Mouse (Mus musculus) heart, embryonic 12.5 days (tissue): ENCODE measurements around the gene Sap30bp. TPM values are rescaled to one million over a fixed set of nuclear protein-coding genes. Genes with fewer than 3 reads are reported as not detected.
A peak's percentile ranks its signal among the peaks of the same experiment; 100 is the strongest.

ENCODE experiments used
- ATAC-seq: fragments of 200-750 bp; cut with Nextera tagmentation; 2 replicates; pipeline ENCODE4 v1.8.0; 2017; ENCODE audit warnings: moderate TSS enrichment, moderate library complexity; ENCODE audit not compliant: insufficient number of reproducible peaks, low FRiP score
- H3K27ac ChIP-seq: fragments of 300-500 bp; sonication (generic); 2 replicates; pipeline ENCODE4 v1.5.1; 2016; ENCODE audit warnings: mild to moderate bottlenecking, moderate library complexity; ENCODE audit not compliant: poor library complexity, severe bottlenecking
- H3K27me3 ChIP-seq: fragments of 300-500 bp; sonication (generic); replicated peaks from 2 replicates; pipeline ENCODE4 v1.6.1; 2016; ENCODE audit warnings: mild to moderate bottlenecking, moderate library complexity
- H3K36me3 ChIP-seq: fragments of 300-500 bp; sonication (generic); 2 replicates; pipeline ENCODE4 v1.6.1; 2016; ENCODE audit warnings: mild to moderate bottlenecking, moderate library complexity
- H3K4me1 ChIP-seq: fragments of 300-500 bp; sonication (generic); replicated peaks from 2 replicates; pipeline ENCODE4 v1.6.1; 2016; ENCODE audit warnings: mild to moderate bottlenecking
- H3K4me2 ChIP-seq: fragments of 300-500 bp; sonication (generic); 2 replicates; pipeline ENCODE4 v1.6.1; 2016; ENCODE audit warnings: mild to moderate bottlenecking, moderate library complexity
- H3K4me3 ChIP-seq: fragments of 300-500 bp; sonication (generic); 2 replicates; pipeline ENCODE4 v1.5.1; 2016; ENCODE audit warnings: mild to moderate bottlenecking
- H3K9ac ChIP-seq: fragments of 300-500 bp; sonication (generic); 2 replicates; pipeline ENCODE4 v1.6.1; 2016; ENCODE audit warnings: mild to moderate bottlenecking, moderate library complexity
- H3K9me3 ChIP-seq: fragments of 300-500 bp; sonication (generic); replicated peaks from 2 replicates; pipeline ENCODE4 v1.6.1; 2016; ENCODE audit warnings: mild to moderate bottlenecking, moderate library complexity
- WGBS: fragments of 180-500 bp; shearing (Covaris S2); methylation state at CpG from one replicate; pipeline ENCODE4 v1.1.7; 2016; 5-methylcytosine and 5-hydroxymethylcytosine counted together
- polyA plus RNA-seq: library from polyadenylated mRNA; unstranded; fragments of >200 nt; fragmentation: Nextera tagmentation; extraction: Ambion mirVana; gene quantifications from 2 replicates; pipeline ENCODE4 v1.2.1, GENCODE M21; 2016

Gene Sap30bp
- polyA plus RNA-seq, 1 experiment from 2014 or later: 29.4 TPM

GRCm38 (mm10) chr11:115933747-115934110 lies 647 bp downstream of the Sap30bp start:
- under 1% methylated on average over 16 of the region's 16 CpGs for WGBS
- peak overlapping the region; percentile 92 for H3K4me3 ChIP-seq

GRCm38 (mm10) chr11:115939690-115940329 lies 6.7 kb downstream of the Sap30bp start:
- Histone ChIP-seq H3K4me3 (no peak overlapping the region), H3K36me3 (peaks cover 82% of the 10 kb centered on the region), H3K9me3 (no peaks in the 10 kb centered on the region), H3K27me3 (no peaks in the 10 kb centered on the region), H3K4me1 (peaks cover under 1% of the 10 kb centered on the region), H3K4me2 (no peak overlapping the region), H3K27ac (no peak overlapping the region), H3K9ac (no peak overlapping the region)
- no peak for ATAC-seq
- WGBS: 34% methylated on average over 6 of the region's 6 CpGs

More at GRCm38 (mm10) chr11:115933747-115934110, 647 bp downstream of the Sap30bp start:
- Histone ChIP-seq H3K4me2 (peak overlapping the region; percentile 94), H3K36me3 (peaks cover 41% of the 10 kb centered on the region), H3K9me3 (no peaks in the 10 kb centered on the region), H3K9ac (peak overlapping the region; percentile 80), H3K4me1 (peaks cover 19% of the 10 kb centered on the region), H3K27ac (no peak overlapping the region; the same call in 1 of the 2 replicates), H3K27me3 (no peaks in the 10 kb centered on the region)
- peak; percentile 33 for ATAC-seq

GRCm38 (mm10) chr11:115941980-115942379 lies 8.9 kb downstream of the Sap30bp start:
- no peak overlapping the region for H3K9ac ChIP-seq
- no peaks in the 10 kb centered on the region for H3K9me3 ChIP-seq
- H3K4me2 ChIP-seq: no peak overlapping the region
- H3K27me3 ChIP-seq: no peaks in the 10 kb centered on the region
- H3K27ac ChIP-seq: no peak overlapping the region
- peaks cover 90% of the 10 kb centered on the region for H3K36me3 ChIP-seq
- 80% methylated on average over 7 of the region's 7 CpGs for WGBS
- no peak for ATAC-seq
- H3K4me1 ChIP-seq: no peaks in the 10 kb centered on the region
- no peak overlapping the region for H3K4me3 ChIP-seq

- H3K4me2 ChIP-seq: no peak overlapping the region
- no peak overlapping the region for H3K27ac ChIP-seq
- 85% methylated on average over 8 of the region's 8 CpGs for WGBS
These were observed 12.2 kb downstream of the Sap30bp start for GRCm38 (mm10) chr11:115945247-115945646.

GRCm38 (mm10) chr11:115946221-115946828 lies 13.2 kb downstream of the Sap30bp start:
- no peak for ATAC-seq
- Histone ChIP-seq H3K4me2 (no peak overlapping the region), H3K9ac (no peak overlapping the region), H3K4me3 (no peak overlapping the region), H3K9me3 (no peaks in the 10 kb centered on the region), H3K36me3 (peaks cover 92% of the 10 kb centered on the region), H3K4me1 (no peaks in the 10 kb centered on the region), H3K27me3 (no peaks in the 10 kb centered on the region), H3K27ac (no peak overlapping the region)
- WGBS: 84% methylated on average over 9 of the region's 9 CpGs

More at GRCm38 (mm10) chr11:115945247-115945646, 12.2 kb downstream of the Sap30bp start:
- H3K4me3 ChIP-seq: no peak overlapping the region
- no peak for ATAC-seq
- H3K9ac ChIP-seq: no peak overlapping the region
- peaks cover 93% of the 10 kb centered on the region for H3K36me3 ChIP-seq
- H3K4me1 ChIP-seq: no peaks in the 10 kb centered on the region
- no peaks in the 10 kb centered on the region for H3K9me3 ChIP-seq
- H3K27me3 ChIP-seq: no peaks in the 10 kb centered on the region

GRCm38 (mm10) chr11:115948316-115948715 lies 15.2 kb downstream of the Sap30bp start:
- Histone ChIP-seq H3K4me2 (no peak overlapping the region), H3K9ac (no peak overlapping the region), H3K36me3 (peaks cover 93% of the 10 kb centered on the region), H3K27me3 (no peaks in the 10 kb centered on the region), H3K4me3 (no peak overlapping the region), H3K4me1 (no peaks in the 10 kb centered on the region), H3K9me3 (no peaks in the 10 kb centered on the region), H3K27ac (no peak overlapping the region)
- 93% methylated on average over 9 of the region's 9 CpGs for WGBS
- no peak for ATAC-seq

GRCm38 (mm10) chr11:115950719-115951118 lies 17.6 kb downstream of the Sap30bp start:
- Histone ChIP-seq H3K4me2 (no peak overlapping the region), H3K9me3 (no peaks in the 10 kb centered on the region), H3K36me3 (peaks cover 97% of the 10 kb centered on the region), H3K27ac (no peak overlapping the region), H3K4me1 (peaks cover 7% of the 10 kb centered on the region; the same call in 1 of the 2 replicates), H3K27me3 (no peaks in the 10 kb centered on the region), H3K4me3 (no peak overlapping the region), H3K9ac (no peak overlapping the region)
- whole genome bisulfite sequencing: 91% methylated on average over 2 of the region's 2 CpGs
- ATAC-seq: no peak

GRCm38 (mm10) chr11:115954712-115955111 lies 21.6 kb downstream of the Sap30bp start:
- no peak overlapping the region for H3K9ac ChIP-seq
- H3K27me3 ChIP-seq: no peaks in the 10 kb centered on the region
- H3K27ac ChIP-seq: no peak overlapping the region
- no peak; the same call in 1 of the 2 replicates for ATAC-seq
- no peak overlapping the region for H3K4me3 ChIP-seq
- peaks cover 80% of the 10 kb centered on the region for H3K36me3 ChIP-seq
- no peaks in the 10 kb centered on the region for H3K9me3 ChIP-seq
- peaks cover 18% of the 10 kb centered on the region for H3K4me1 ChIP-seq
- 83% methylated on average over 5 of the region's 5 CpGs for WGBS
- H3K4me2 ChIP-seq: no peak overlapping the region

GRCm38 (mm10) chr11:115955195-115955858 lies 22.2 kb downstream of the Sap30bp start:
- no peak overlapping the region for H3K27ac ChIP-seq
- 76% methylated on average over 10 of the region's 10 CpGs for WGBS
- no peak for ATAC-seq
- H3K4me3 ChIP-seq: no peak overlapping the region
- no peaks in the 10 kb centered on the region for H3K9me3 ChIP-seq
- no peak overlapping the region for H3K4me2 ChIP-seq
- H3K27me3 ChIP-seq: no peaks in the 10 kb centered on the region
- no peak overlapping the region for H3K9ac ChIP-seq
- H3K4me1 ChIP-seq: peaks cover 18% of the 10 kb centered on the region
- H3K36me3 ChIP-seq: peaks cover 82% of the 10 kb centered on the region

- 50% methylated on average over 4 of the region's 4 CpGs for WGBS
- ATAC-seq: no peak
- peaks cover 82% of the 10 kb centered on the region for H3K36me3 ChIP-seq
- H3K9ac ChIP-seq: no peak overlapping the region
- H3K4me1 ChIP-seq: peaks cover 18% of the 10 kb centered on the region
- no peak overlapping the region for H3K27ac ChIP-seq
- H3K4me3 ChIP-seq: no peak overlapping the region
- H3K27me3 ChIP-seq: no peaks in the 10 kb centered on the region
- H3K4me2 ChIP-seq: no peak overlapping the region
- H3K9me3 ChIP-seq: no peaks in the 10 kb centered on the region
These were observed 23.4 kb downstream of the Sap30bp start for GRCm38 (mm10) chr11:115956453-115956852.

- Histone ChIP-seq H3K27ac (no peak overlapping the region), H3K4me1 (peaks cover 18% of the 10 kb centered on the region), H3K27me3 (no peaks in the 10 kb centered on the region), H3K4me2 (no peak overlapping the region), H3K9me3 (no peaks in the 10 kb centered on the region), H3K4me3 (no peak overlapping the region), H3K9ac (no peak overlapping the region), H3K36me3 (peaks cover 82% of the 10 kb centered on the region)
- no peak; the same call in 1 of the 2 replicates for ATAC-seq
- 77% methylated on average over 7 of the region's 7 CpGs for WGBS
These were observed 24.9 kb downstream of the Sap30bp start for GRCm38 (mm10) chr11:115957971-115958370.
